Mouse (Mus musculus) adrenal gland, adult (tissue): ENCODE measurements around the gene Ric8a.
A peak's percentile ranks its signal among the peaks of the same experiment; 100 is the strongest.

Experiments used
- DNase-seq, 2 experiments: peaks; one replicate each; pipeline ENCODE4 v3.0.0; 2022 to 2023; ENCODE audit warnings: low spot score in 1 of 2; ENCODE audit not compliant: inconsistent age in 2 of 2

Gene Ric8a

DNA sequence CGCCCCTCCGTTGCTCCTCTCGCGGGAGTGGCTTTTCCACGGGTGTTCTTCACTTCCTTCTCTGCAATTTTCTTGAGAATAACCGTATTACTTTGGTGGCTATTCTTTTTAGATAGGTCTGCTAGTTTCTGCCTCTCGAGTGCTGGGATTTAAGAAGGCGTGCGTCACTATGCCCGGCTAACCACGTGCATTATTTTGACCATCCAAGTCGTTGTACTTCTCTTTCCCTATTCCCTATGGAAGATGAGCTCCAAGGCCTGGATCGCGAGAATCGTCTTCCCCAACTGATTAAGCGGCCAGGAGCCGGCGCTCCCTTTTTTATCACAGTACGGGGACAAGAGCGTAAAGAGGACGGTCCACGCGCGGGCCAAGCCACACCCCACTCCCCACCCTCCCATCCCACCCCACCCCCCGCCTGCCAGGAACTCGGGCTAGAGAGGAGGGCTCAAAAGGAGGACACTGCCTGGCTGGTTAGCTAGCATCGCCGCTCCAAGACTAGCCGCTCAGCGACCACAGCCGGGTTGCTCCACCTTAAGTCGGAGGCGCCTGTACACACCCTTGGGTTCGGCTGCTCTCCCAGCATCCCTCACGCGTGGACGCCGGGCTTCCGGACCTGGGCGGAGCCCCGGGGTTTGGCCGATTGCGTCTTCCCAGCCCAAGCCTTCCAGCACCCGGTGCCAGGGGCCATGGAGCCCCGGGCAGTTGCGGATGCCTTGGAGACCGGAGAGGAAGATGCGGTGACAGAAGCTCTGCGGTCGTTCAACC, at the start of gene Ric8a:
TSS of gene Ric8a (plus strand) at position 173 of the 765 bp plus-strand sequence.
- peak; percentile 95 to 97 for DNase-seq

DNA sequence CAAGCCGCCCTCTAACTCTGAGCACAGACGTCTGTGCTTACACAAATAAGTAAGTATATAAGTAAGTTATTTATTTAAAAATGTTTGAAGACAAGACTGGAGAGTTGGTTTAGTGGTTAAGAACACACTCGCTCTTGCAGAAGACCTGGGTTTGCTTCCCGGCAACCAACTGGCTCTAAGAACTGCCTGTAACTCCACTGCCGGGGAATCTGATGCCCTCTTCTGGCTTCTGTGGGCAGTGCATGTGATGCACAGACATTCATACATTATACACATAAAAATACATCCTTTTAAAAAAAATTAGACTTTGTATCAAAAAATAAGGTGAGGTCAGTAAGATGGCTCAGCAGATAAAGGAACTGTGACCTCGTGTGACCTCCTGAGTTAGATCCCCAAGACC, 46.3 kb upstream of the Ric8a start:
- DNase-seq = no peak

DNA sequence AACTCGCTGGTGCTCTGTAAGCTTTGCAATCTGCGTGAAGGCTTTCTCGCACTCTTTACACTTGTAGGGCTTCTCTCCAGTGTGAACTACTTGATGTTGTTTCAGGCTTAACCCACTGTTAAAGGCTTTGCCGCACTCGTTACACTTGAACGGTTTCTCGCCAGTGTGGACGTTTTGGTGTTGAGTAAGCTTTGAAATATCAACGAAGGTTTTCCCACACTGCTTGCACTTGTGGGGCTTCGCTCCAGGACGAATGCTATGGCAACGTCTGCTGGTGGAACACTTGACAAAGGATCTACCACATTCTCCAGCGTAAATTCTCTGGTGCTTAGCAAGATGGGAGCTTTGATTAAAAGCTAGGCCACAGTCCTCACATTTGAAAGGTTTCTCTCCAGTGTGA, 45.0 kb upstream of the Ric8a start:
- no peak for DNase-seq

DNA sequence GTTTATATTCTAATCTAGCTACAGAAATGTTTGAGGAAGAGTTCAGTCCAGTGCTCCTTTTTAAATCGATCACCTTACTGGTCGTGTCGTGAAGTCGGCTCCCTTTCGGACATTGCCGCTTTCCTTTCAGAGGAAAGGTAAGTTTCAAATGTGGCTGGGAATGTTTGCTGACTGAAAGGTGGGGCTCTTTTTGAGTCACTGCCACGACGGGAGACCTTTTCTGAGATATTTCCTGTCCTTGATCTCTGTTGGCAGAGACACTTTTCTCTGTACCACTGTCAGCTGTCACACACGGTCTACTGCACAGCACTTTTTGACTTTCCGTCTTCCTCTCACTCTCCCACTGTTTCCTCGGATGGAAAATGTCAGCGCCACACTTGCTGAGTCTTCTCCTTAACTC, 43.9 kb upstream of the Ric8a start:
- no peak for DNase-seq

DNA sequence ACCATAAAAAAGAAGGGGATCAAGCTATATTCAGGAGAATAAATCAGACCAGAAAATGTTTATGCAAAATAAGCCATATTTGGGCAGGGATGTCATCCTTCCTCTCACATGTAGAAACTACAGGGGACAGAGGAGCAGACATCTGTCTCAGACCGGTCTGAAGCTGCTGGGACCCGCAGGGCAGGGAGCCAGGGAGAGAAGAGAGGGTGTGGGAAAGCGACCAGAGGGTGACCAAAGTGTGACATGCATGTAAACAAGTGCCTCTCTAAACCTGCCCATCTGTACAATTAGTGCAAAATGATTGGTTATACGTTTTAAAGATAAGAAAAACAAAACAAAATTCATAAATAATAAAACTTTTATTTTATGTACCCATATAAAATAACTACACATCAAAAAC, 36.6 kb upstream of the Ric8a start:
- DNase-seq = no peak

DNA sequence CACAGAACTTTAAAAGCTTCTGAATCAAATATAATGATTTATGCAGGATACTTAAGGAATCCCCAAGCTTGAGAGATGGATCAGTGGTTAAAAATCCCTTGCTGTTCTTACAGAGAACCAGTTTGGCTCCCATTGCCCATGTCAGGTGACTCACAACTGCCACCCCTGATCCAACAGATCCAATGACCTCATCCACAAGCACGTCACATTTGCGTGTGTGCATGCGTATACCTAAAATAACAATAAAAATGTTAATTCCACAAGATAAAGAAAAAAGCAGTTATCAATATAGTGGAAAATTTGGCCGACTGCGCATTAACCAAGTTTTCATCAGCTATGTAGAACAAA, 35.5 kb upstream of the Ric8a start:
- DNase-seq = peak in 1 of 2 experiments; percentile 39

DNA sequence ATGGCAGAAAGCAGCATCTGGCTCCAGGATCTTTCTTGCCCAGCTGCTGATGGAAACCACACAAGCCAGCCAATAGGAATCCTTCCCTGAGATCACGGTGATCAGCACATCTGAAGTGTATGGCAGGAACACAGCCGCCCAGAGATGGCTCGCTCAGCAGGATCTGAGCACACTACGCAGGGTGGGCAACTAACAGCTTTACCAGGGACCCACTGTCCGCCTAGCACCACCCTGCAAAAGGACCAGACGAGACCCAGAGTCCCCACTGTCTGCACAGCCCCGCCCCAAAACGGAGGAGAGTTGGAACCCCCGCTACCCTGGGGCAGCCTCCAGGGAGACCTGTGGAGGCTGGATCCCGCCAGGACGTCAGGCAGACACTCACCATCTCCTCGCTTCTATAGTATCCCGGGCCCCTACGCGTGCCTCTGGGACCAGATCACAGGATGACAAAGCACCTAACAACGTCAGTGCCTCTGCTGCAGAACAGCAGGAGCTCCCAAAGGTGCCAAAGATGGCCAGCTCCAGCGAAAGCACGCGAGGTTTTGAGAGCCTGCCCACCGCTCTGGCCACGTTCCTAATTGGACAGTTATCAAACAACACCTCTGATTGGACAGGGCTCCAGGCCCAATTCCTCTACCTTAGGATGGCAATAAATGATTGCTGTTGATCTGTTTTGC, 35.0 kb upstream of the Ric8a start, which contains the start of gene Zfp941:
TSS of gene Zfp941 (minus strand) at position 526 of the 677 bp plus-strand sequence.
- DNase-seq = peak; percentile 72 to 84

DNA sequence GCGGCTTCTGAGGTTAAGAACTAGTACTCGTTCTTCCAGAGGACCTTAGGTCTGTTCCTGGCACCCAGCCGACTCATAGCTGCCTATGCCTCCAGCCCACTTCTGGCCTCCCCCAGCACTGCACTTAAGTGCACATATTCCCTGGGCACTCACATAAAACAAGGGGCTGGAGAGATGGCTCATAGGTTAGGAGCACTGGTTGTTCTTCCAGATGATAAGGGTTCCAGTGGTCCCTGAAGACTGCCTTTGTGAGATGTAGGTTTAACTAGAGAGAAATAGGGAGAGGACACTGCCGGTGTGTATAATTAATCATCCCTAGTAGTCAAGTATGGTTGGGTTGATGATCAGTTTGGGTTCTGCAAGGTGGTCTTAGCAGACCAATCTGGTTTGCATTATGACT, 34.0 kb upstream of the Ric8a start:
- no peak for DNase-seq

DNA sequence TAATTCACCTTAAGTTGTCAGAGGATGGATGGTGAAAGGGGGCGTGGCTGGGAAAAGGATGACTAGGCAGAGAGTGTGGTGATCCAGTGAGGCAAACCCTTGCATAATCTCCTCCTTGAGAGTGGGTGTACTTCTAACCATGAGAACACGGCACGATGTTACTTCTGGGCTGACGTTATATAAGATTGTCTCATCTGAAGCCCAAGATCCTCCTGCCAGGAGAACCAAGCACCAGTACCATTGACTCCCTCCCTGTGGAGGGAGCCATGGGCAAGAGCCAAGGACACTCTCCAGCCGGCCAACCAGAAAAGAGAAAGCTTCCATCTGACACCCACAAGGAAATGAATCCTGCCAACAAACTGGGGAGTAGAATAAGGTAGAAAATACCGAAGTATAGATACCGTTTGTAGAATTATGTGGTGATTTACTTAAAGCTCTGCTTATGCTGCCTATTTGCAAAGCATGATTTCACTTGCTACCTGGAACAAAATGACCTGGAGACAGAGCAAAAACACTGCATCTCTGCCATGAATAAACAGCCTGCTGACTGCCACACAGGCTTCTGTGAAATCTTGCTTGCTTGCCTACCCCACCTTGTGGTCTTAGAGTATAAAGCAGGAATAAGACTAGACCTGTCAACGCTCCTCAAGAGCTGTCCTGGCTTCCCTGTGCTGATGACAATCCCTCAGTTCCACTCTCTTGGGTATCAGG, 28.4 kb upstream of the Ric8a start:
- DNase-seq = peak; percentile 72 to 82

DNA sequence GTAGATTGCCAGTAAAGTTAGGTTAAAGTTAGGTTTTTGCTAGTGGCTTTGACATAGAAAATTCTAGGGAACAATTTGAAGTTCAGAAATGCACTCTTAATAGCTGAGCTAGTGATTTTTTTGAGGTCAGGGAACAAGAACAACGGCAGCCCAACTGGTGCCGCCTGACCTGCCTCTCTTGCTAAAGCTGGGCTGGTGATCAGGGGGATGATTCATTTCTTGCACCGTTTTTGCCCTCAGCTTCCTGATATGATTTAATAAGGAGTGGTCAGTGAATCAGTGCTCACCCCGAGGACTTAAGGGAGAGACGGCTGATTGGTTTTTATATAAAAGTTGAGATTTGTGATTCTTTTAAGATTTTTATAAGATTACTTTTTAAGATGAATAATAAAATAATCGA, 25.3 kb upstream of the Ric8a start:
- peak; percentile 73 to 80 for DNase-seq

DNA sequence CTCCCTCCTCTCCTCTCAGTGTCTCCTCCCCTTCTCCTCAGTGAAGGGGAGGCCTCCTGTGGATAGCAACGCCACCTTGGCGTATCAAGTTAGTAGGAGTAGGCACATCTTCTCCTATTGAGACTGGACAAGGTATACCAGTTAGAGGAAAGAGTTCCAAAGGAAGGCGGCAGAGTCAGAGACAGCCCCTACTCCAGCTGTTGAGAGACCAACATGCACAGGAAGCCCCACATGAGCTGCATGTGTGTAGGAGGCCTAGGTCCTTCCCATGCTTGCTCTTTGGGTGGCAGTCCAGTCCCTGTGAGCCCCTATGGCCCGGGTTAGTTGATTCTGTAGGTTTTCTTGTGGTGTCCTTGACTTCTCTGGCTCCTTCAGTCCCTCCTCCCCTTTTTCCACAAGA, 23.4 kb upstream of the Ric8a start:
- no peak for DNase-seq

DNA sequence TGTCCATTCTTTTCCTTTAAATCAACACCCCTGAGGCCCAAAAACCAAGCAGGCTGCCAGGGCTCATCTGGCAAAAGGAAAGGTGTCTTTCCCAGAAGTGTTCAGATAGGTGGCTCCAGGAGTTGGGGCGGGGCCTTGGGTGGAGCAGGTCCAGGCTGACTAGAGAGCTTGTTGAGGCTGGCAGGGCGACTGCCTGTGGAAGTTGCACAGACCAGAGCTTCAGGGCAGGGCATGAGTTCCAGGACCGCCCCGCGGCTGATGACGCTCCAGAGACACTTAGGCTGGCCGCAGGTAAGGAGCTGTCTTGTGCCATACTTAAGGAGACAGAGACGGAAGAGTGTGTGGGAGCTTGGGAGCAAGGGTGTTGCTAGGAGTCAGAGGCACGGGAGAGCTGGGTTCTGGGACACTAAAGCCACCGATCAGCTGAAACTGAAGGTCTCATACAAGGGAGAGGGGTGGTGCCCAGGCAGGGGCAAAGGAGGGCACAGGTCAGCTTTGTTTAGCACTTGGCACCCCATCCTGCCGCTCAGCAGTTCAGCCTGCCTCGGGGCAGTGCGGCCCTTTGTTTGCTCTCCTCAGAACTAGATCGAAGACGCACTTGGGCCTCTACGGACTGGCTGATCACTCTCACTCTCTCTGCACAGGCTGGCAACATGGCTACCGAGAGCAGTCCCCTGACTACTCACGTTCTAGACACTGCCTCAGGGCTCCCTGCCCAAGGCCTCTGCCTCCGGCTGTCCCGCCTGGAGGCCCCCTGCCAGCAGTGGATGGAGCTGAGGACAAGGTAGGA, 21.6 kb upstream of the Ric8a start, which contains the start of gene Urah:
TSS of gene Urah (plus strand) at position 51 of the 790 bp plus-strand sequence.
- DNase-seq = peak; percentile 43 to 69

DNA sequence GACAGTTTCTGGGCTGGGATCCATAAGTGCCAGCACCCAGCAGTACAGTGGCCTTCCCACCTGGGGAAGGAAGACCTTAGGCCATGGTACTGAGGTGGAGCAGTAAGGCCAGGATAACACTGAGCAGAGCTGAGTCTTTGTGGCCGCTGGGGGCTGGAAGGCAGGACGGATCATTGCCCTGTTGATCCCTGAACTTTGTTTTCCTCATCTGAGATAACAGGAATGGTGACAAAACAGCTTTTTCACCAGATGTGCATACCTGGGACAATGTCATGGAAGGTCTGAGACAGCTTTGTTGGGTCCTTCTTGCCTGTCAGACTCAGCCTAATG, 21.0 kb upstream of the Ric8a start:
- DNase-seq = no peak

DNA sequence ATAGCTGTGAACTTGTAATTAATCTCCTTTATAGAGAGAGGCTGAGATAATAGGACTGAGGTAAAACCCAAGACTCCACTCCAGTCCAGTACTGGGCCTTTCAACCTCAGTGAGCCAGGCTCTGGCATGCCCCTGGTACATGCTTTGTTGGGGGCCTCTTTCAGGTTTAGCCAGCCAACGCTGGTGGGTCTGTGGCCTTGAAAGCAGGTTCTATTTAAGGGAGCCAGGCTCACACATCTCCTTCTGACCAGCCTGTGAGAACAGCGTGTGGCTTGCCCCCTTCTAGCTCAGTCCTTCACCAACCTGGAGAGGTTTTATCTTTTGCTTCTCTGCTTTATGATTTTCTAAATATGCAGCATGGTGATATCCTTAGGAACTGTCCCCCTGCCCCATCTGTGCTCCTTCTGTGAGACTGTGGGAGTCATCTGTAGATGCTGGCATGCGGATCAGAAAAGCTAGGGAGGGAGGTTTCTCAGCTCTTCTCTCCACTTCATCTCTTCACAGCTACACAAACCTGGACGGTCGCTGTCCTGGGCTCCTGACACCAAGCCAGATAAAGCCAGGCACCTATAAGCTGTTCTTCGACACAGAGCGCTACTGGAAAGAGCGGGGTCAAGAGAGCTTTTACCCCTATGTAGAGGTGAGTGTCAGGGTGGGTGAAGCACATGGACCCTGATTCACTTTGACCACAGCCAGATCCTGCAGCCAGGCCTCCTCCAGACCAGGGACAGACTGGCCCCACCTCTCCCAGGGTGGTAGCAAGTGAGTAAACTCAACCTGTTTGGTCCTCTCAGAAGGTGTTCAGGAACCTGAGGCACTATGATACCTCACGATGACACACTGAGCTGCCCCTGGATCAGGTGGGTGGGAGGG, 20.3 kb upstream of the Ric8a start:
- DNase-seq = peak; percentile 4 to 24

DNA sequence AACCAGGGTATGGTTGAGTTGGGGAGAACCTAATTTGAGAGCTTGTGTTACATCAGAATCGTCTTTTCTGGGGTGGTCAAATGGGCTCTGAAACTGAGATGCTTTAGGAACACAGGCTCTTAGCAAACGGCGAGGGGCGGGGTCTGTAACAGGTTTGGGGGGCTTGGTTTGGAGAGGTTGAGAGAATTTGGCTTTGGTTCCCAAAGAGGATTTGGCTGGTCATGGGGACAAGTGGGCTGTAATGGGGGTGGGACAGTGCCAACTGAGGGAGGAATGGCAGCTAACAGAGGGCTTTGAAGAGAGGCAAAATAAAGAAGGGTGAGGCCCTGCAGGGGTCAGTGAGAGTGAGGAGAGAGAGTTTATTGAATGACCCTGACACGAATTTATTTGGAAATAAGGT, 17.2 kb upstream of the Ric8a start:
- DNase-seq = peak in 1 of 2 experiments; percentile 2

DNA sequence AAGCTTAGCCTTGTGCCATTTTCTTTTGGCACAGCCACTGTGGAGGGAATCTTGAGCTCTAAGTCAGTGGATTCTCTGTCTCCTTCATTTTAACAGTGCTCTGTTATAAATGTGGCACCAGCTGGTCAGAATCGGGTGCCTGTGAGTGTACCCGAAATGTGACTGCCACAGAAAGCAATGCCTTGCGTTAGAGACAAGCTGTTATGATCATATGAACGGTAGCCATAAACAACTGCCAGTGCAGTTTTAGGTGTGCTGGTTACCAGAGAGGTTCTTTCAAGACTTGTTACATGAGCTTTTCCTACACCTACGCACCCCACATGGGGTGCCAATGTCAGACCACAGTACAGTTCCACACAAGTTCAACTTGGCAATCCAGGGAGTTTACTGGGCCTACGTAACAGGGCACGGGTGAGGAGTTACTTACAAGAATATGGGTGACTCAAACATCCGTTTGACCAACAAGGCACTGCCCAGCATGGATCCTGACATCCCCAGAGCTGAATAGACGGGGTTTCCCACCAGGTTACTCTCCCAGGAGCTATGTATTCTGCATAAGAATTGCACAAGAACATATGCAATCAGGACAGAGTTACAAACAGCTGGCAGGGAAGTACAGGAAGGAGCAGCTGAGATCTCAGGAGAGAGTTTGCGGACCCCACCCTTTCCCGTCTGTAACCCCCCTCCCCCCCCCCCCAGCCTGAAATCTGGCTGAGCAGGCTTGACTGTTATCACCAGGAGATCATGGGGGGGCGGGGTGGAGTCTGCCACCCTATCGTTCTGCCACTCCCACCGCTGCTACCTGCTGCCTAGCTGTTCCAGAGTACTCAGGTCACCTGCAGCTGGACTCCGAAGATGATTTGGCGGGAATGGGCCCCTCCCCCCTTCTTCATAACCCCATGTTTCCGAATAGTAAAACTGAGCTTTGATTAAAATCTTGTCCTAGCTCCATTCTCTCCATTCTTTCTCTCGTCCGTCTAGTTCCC, 15.7 kb upstream of the Ric8a start:
- DNase-seq = peak in 1 of 2 experiments; percentile 1

DNA sequence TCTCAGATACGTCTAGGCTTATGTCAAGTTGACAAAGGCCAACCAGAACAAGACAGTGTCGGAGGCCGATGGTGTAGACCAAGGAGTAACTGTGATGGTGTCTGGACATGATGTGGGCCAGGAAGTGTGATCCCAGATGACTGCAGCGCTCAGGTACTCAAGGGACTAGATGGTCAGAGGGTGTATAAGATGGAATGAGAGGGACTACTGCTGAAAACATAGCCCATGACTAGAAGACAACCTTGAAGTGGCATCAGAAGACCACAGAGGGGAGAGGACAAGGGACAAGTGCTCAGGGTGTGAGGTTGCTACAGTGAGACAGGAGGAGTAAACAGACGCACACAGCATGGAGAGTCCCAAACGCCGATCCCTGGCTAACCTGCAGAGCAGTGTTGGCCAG, 13.0 kb upstream of the Ric8a start:
- DNase-seq = no peak

DNA sequence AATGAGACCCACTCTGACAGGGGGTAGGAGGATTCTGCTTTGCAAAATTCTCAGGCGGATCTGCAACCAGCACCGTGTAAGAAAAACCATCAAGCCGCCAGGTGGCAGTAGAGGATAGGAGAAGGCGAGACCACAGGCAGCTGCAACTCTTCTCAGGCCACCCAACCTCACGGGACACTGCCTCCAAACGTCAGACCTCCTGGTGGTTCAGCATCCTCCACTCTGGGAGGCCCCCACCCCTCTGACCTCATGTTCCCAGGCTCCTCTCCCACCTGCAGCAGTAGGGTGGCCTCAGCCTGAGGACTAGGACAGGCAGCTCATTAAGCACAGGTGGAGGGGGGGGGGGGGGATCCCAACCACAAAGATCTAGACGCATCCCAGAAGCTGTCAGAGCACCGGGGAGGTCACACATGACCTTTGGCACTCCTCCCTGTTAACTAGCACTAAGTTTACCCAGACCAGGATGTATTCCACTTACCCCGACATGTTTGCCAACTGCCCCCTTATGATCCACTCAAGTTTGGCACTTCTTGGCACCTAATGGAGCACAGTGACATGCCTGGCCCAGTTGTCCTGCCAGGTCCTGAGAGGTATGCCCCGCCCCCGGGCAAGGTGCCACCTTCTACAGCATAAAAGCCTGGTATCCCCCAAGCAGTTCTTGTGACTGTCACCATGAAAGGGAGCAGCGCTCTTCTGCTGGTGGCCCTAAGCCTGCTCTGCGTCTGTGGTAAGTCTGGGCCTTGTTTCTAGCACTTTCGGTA, 11.7 kb upstream of the Ric8a start, which contains the start of gene Scgb1c1:
TSS of gene Scgb1c1 (plus strand) at position 643 of the 761 bp plus-strand sequence.
- peak; percentile 88 to 97 for DNase-seq
